Mouse (Mus musculus) stomach, postnatal 0 days (tissue): Measurements from ENCODE around the gene Dip2b.

ENCODE experiments used
- CTCF ChIP-seq: IDR thresholded peaks from 2 replicates; pipeline ENCODE4 v1.5.1; 2016; ENCODE audit warnings: antibody characterized with exemption, low read depth, mild to moderate bottlenecking, moderate library complexity
- EP300 ChIP-seq: optimal IDR thresholded peaks from 2 replicates; pipeline ENCODE3; 2016; ENCODE audit warnings: antibody characterized with exemption

- TF ChIP-seq CTCF = no peak
- TF ChIP-seq EP300 = no peak
Measured at GRCm38 (mm10) chr15:100158985-100159384, 120.5 kb downstream of the Dip2b start.
